Mouse (Mus musculus) heart, adult 2 months (tissue): Measurements from ENCODE around the gene Selenom. TPM values are rescaled to one million over a fixed set of nuclear protein-coding genes. Genes with fewer than 3 reads are reported as not detected.

ENCODE experiments used
- DNase-seq, 2 experiments: peaks; one replicate each; pipeline ENCODE4 v3.0.0; 2021
- H3K27ac ChIP-seq: fragments of 200-600 bp; 2 replicates; pipeline ENCODE4 v1.8.1; 2022
- H3K27me3 ChIP-seq: fragments of 200-500 bp; 2 replicates; pipeline ENCODE4 v1.6.1; 2012; ENCODE audit warnings: mild to moderate bottlenecking, low read length, inconsistent platforms, mixed read lengths; ENCODE audit not compliant: control insufficient read depth, insufficient read depth
- H3K36me3 ChIP-seq: fragments of 200-500 bp; 2 replicates; pipeline ENCODE4 v1.6.1; 2012; ENCODE audit warnings: low read length, inconsistent platforms; ENCODE audit not compliant: control insufficient read depth, insufficient read depth
- H3K4me1 ChIP-seq: fragments of 200-500 bp; 2 replicates; pipeline ENCODE4 v1.6.1; 2011; ENCODE audit warnings: low read length; ENCODE audit not compliant: control insufficient read depth, insufficient read depth
- H3K4me3 ChIP-seq: fragments of 200-600 bp; 2 replicates; pipeline ENCODE4 v1.8.1; 2022
- H3K79me2 ChIP-seq: fragments of 200-500 bp; replicated peaks from 2 replicates; pipeline ENCODE4 v1.6.1; 2012; ENCODE audit warnings: mild to moderate bottlenecking, inconsistent platforms, low read length, moderate library complexity, mixed read lengths; ENCODE audit not compliant: control insufficient read depth, insufficient read depth
- H3K9ac ChIP-seq: fragments of 200-500 bp; 2 replicates; pipeline ENCODE4 v1.6.1; 2012; ENCODE audit warnings: low read depth, mild to moderate bottlenecking, control low read depth, inconsistent platforms, low read length, mixed read lengths
- CTCF ChIP-seq: fragments of 200-600 bp; IDR thresholded peaks from 2 replicates; pipeline ENCODE4 v1.8.1; 2022; ENCODE audit warnings: antibody characterized with exemption, mild to moderate bottlenecking, moderate library complexity
- EP300 ChIP-seq: fragments of 200-500 bp; IDR thresholded peaks from 2 replicates; pipeline ENCODE4 v1.6.1; 2011; ENCODE audit warnings: low read depth, low read length, control low read depth; ENCODE audit not compliant: insufficient read depth
- POLR2A ChIP-seq: fragments of 200-500 bp; IDR thresholded peaks from 2 replicates; pipeline ENCODE4 v1.6.1; 2011; ENCODE audit warnings: mild to moderate bottlenecking, low read depth, low read length, control low read depth; ENCODE audit not compliant: insufficient read depth
- WGBS: fragments of 180-500 bp; shearing (Covaris S2); methylation state at CpG from one replicate; pipeline ENCODE4 v1.1.7; 2018; 5-methylcytosine and 5-hydroxymethylcytosine counted together
- intact Hi-C: fragments of 180-260 bp; cut with DNase I; formaldehyde crosslinking; loops from one replicate; pipeline ENCODE4 v1.15.1; 2025
- polyA plus RNA-seq: library from polyadenylated mRNA; depleted of rRNA; stranded (reverse); fragments of >200 nt; gene quantifications from 2 replicates; pipeline ENCODE4 v1.2.3, GENCODE M21; 2012
- total RNA-seq, 2 experiments: library from RNA; stranded (reverse); gene quantifications; 2 replicates each; pipeline ENCODE4 v1.2.3; 2021

The Selenom gene
- total and polyA plus RNA-seq, 3 experiments = 41.7 to 78.3 (median 42.8) TPM

GRCm38 (mm10) chr11:3534956-3535355, 20.5 kb downstream of the Selenom start:
- TF ChIP-seq EP300 (0 out of 2 replicates have a peak, but pooled peaks have one; percentile 4), POLR2A (no peak), CTCF (no peak)
- Histone ChIP-seq H3K79me2 (no peaks in the 10 kb centered on the region), H3K4me3 (peak overlapping the region; percentile 81; the same call in 1 of the 2 replicates), H3K4me1 (peaks cover 9% of the 10 kb centered on the region), H3K27ac (peak overlapping the region; percentile 93), H3K36me3 (peaks cover 3% of the 10 kb centered on the region; the same call in 1 of the 2 replicates), H3K27me3 (no peaks in the 10 kb centered on the region), H3K9ac (peak overlapping the region; percentile 1)
- 9% methylated on average over 8 of the region's 8 CpGs for WGBS
- no peak for DNase-seq
- intact Hi-C loops = loop anchor here (1.0 to 10.0 kb wide), 5 partner anchors 38 to 380 kb away; partner anchors contain the start of genes Morc2a and Slc35e4

- intact Hi-C loops = loop anchor here (1.0 to 10.0 kb wide), 5 partner anchors 38 to 379 kb away; partner anchors contain the start of genes Morc2a and Slc35e4
- Histone ChIP-seq H3K36me3 (peaks cover 3% of the 10 kb centered on the region; the same call in 1 of the 2 replicates), H3K9ac (peak overlapping the region; percentile 78)
Measured at GRCm38 (mm10) chr11:3535406-3535986, 21.0 kb downstream of the Selenom start.

GRCm38 (mm10) chr11:3536082-3536481, 21.6 kb downstream of the Selenom start:
- TF ChIP-seq POLR2A = no peak
- TF ChIP-seq CTCF = no peak
- WGBS = 12% methylated on average over 5 of the region's 5 CpGs
- H3K4me3 ChIP-seq = peak overlapping the region; percentile 81
- no peak for DNase-seq
- intact Hi-C loops = loop anchor here (5.0 to 10.0 kb wide), 3 partner anchors 111 to 379 kb away; partner anchors contain the start of genes Morc2a and Slc35e4
- peak overlapping the region; percentile 93 for H3K27ac ChIP-seq
- H3K9ac ChIP-seq = peak overlapping the region; percentile 78
- no peaks in the 10 kb centered on the region for H3K79me2 ChIP-seq
- no peaks in the 10 kb centered on the region for H3K27me3 ChIP-seq
- H3K4me1 ChIP-seq = peaks cover 9% of the 10 kb centered on the region
- peaks cover 3% of the 10 kb centered on the region; the same call in 1 of the 2 replicates for H3K36me3 ChIP-seq

More at GRCm38 (mm10) chr11:3535406-3535986, 21.0 kb downstream of the Selenom start:
- Histone ChIP-seq H3K27me3 (no peaks in the 10 kb centered on the region), H3K79me2 (no peaks in the 10 kb centered on the region), H3K4me3 (peak overlapping the region; percentile 81), H3K4me1 (peaks cover 9% of the 10 kb centered on the region), H3K27ac (peak overlapping the region; percentile 93)
- peak; percentile 96 to 97 for DNase-seq
- TF ChIP-seq POLR2A = peak; percentile 72
- peak; percentile 97; the same call in 1 of the 2 replicates for TF ChIP-seq CTCF
- peak; percentile 76 for TF ChIP-seq EP300
- under 1% methylated on average over 36 of the region's 36 CpGs for WGBS

GRCm38 (mm10) chr11:3536745-3537333, 22.4 kb downstream of the Selenom start:
- 69% methylated on average over 5 of the region's 5 CpGs for WGBS
- Histone ChIP-seq H3K27ac (peak overlapping the region; percentile 93), H3K4me1 (peaks cover 9% of the 10 kb centered on the region), H3K27me3 (no peaks in the 10 kb centered on the region), H3K36me3 (peaks cover 3% of the 10 kb centered on the region; the same call in 1 of the 2 replicates), H3K79me2 (no peaks in the 10 kb centered on the region), H3K9ac (peak overlapping the region; percentile 2), H3K4me3 (peak overlapping the region; percentile 81)
- DNase-seq = peak in 1 of 2 experiments; percentile 31
- intact Hi-C loops = loop anchor here (5.0 to 10.0 kb wide), 3 partner anchors 110 to 378 kb away; partner anchors contain the start of genes Morc2a and Slc35e4
- TF ChIP-seq POLR2A (no peak), EP300 (no peak), CTCF (no peak)

- 49% methylated on average over 3 of the region's 3 CpGs for WGBS
- H3K4me3 ChIP-seq = peak overlapping the region; percentile 81
- no peaks in the 10 kb centered on the region for H3K27me3 ChIP-seq
- H3K4me1 ChIP-seq = peaks cover 9% of the 10 kb centered on the region
- no peak for TF ChIP-seq POLR2A
- TF ChIP-seq EP300 = no peak
- peak; percentile 11; the same call in 1 of the 2 replicates for TF ChIP-seq CTCF
- intact Hi-C loops = loop anchor here (5.0 to 10.0 kb wide), 3 partner anchors 110 to 377 kb away; partner anchors contain the start of genes Morc2a and Slc35e4
- peak overlapping the region; percentile 93 for H3K27ac ChIP-seq
- H3K36me3 ChIP-seq = peaks cover 3% of the 10 kb centered on the region; the same call in 1 of the 2 replicates
- peak in 1 of 2 experiments; percentile 26 for DNase-seq
- peak overlapping the region; percentile 65 for H3K9ac ChIP-seq
- no peaks in the 10 kb centered on the region for H3K79me2 ChIP-seq
Measured at GRCm38 (mm10) chr11:3537711-3538110, 23.2 kb downstream of the Selenom start.

- TF ChIP-seq POLR2A = no peak
- no peak for TF ChIP-seq CTCF
- TF ChIP-seq EP300 = no peak
- Histone ChIP-seq H3K9ac (peak overlapping the region; percentile 65), H3K4me1 (peaks cover 9% of the 10 kb centered on the region), H3K79me2 (no peaks in the 10 kb centered on the region), H3K27me3 (no peaks in the 10 kb centered on the region), H3K4me3 (peak overlapping the region; percentile 81), H3K27ac (peak overlapping the region; percentile 93), H3K36me3 (peaks cover 3% of the 10 kb centered on the region; the same call in 1 of the 2 replicates)
- DNase-seq = peak; percentile 7 to 25
- 30% methylated on average over 4 of the region's 4 CpGs for WGBS
- intact Hi-C loops = loop anchor here (5.0 to 10.0 kb wide), 3 partner anchors 109 to 376 kb away; partner anchors contain the start of genes Morc2a and Slc35e4
Measured at GRCm38 (mm10) chr11:3538341-3538740, 23.9 kb downstream of the Selenom start.
